In genomic region chr2:32847468-32847821, GRCm38 (mm10) we compare ENCODE assay signal across 8 mouse cellular contexts. TPM values are rescaled to one million over a fixed set of nuclear protein-coding genes. Genes with fewer than 3 reads are reported as not detected.
A peak's percentile ranks its signal among the peaks of the same experiment; 100 is the strongest.
DNase-seq lines count a peak whose midpoint lies in the region; ATAC-seq and TF ChIP-seq lines count a peak whose summit lies in the region.

No protein-coding gene starts in this region.

- peak overlapping the region; percentile 74 for H3K4me3 ChIP-seq in lung, embryonic 15.5 days
- H3K4me3 ChIP-seq in limb, embryonic 14.5 days (replicated peaks; ENCODE audit: low read length) = peak overlapping the region; percentile 74
- 0 out of 2 replicates have a peak overlapping the region, but pooled peaks have one; percentile 72 for H3K4me3 ChIP-seq in stomach, embryonic 14.5 days (ENCODE audit: low read depth, low read length)

- ATAC-seq in lung, embryonic 15.5 days (ENCODE audit: borderline replicate concordance, extremely low read depth, low FRiP score, low TSS enrichment) = no peak
- peak; percentile 32 for ATAC-seq in erythroid progenitor cell, adult 5-6 weeks (replicated peaks; ENCODE audit: low FRiP score, poor library complexity, severe bottlenecking)
- no peak; the same call in 1 of the 2 replicates for ATAC-seq in limb, embryonic 14.5 days (ENCODE audit: low FRiP score, low read depth)
- no peak for ATAC-seq in stomach, embryonic 14.5 days (ENCODE audit: insufficient number of reproducible peaks, insufficient read depth, low FRiP score, low read depth)

- no peak overlapping the region for H3K9ac ChIP-seq in lung, embryonic 15.5 days
- no peak overlapping the region for H3K9ac ChIP-seq in limb, embryonic 14.5 days (ENCODE audit: low read depth, low read length, severe bottlenecking)
- no peak overlapping the region for H3K9ac ChIP-seq in stomach, embryonic 14.5 days (replicated peaks; ENCODE audit: low read depth, low read length)

- H3K27me3 ChIP-seq in lung, embryonic 15.5 days = peaks cover 13% of the 10 kb centered on the region; the same call in 1 of the 2 replicates
- 0 out of 2 replicates have a peak, but pooled peaks cover 4% of the 10 kb centered on the region for H3K27me3 ChIP-seq in limb, embryonic 14.5 days (ENCODE audit: control insufficient read depth, insufficient read depth, low read length)
- no peaks in the 10 kb centered on the region for H3K27me3 ChIP-seq in stomach, embryonic 14.5 days (ENCODE audit: control insufficient read depth, insufficient read depth, low read length)

- H3K27ac ChIP-seq in lung, embryonic 15.5 days = no peak overlapping the region
- no peak overlapping the region for H3K27ac ChIP-seq in limb, embryonic 14.5 days (replicated peaks; ENCODE audit: low read depth, low read length)
- no peak overlapping the region for H3K27ac ChIP-seq in stomach, embryonic 14.5 days (ENCODE audit: low read length)

- H3K9me3 ChIP-seq in lung, embryonic 15.5 days = no peaks in the 10 kb centered on the region
- no peaks in the 10 kb centered on the region for H3K9me3 ChIP-seq in limb, embryonic 14.5 days (ENCODE audit: control insufficient read depth, low read length)
- no peaks in the 10 kb centered on the region for H3K9me3 ChIP-seq in stomach, embryonic 14.5 days (ENCODE audit: control insufficient read depth, low read depth, low read length)

- peaks cover 4% of the 10 kb centered on the region for H3K4me1 ChIP-seq in lung, embryonic 15.5 days
- no peaks in the 10 kb centered on the region for H3K4me1 ChIP-seq in limb, embryonic 14.5 days (ENCODE audit: control insufficient read depth, insufficient read depth, low read length)
- H3K4me1 ChIP-seq in stomach, embryonic 14.5 days (ENCODE audit: control insufficient read depth, insufficient read depth, low read length) = 0 out of 2 replicates have a peak, but pooled peaks cover 3% of the 10 kb centered on the region

- peak overlapping the region; percentile 93 for H3K4me2 ChIP-seq in lung, embryonic 15.5 days
- peak overlapping the region; percentile 29; the same call in 1 of the 2 replicates for H3K4me2 ChIP-seq in limb, embryonic 14.5 days (replicated peaks; ENCODE audit: low read depth, low read length, severe bottlenecking)
- H3K4me2 ChIP-seq in stomach, embryonic 14.5 days (replicated peaks; ENCODE audit: low read depth, low read length) = peak overlapping the region; percentile 91

- 42% methylated on average over 6 of the region's 6 CpGs for WGBS in lung, embryonic 15.5 days
- 48% methylated on average over 6 of the region's 6 CpGs for WGBS in limb, embryonic 14.5 days
- 47% methylated on average over 6 of the region's 6 CpGs for WGBS in stomach, embryonic 14.5 days

- DNase-seq in lung, postnatal 10 days = no peak
- DNase-seq in limb, embryonic 14.5 days (ENCODE audit: low spot score) = no peak
- DNase-seq in adrenal gland, adult 2 months = no peak
- DNase-seq in adipocyte (ENCODE audit: low spot score) = no peak
- no peak for DNase-seq in kidney, postnatal 25 days

- no peak for TF ChIP-seq POLR2A in limb, embryonic 14.5 days (IDR thresholded peaks at IDR 0.05; ENCODE audit: borderline replicate concordance, extremely low read depth, insufficient read depth, insufficient read length)

- H3K36me3 ChIP-seq in lung, embryonic 15.5 days = no peaks in the 10 kb centered on the region
- H3K36me3 ChIP-seq in limb, embryonic 14.5 days (ENCODE audit: control insufficient read depth, insufficient read depth, low read length) = no peaks in the 10 kb centered on the region
- no peaks in the 10 kb centered on the region for H3K36me3 ChIP-seq in stomach, embryonic 14.5 days (ENCODE audit: control insufficient read depth, insufficient read depth, low read length)

RNA-seq across cellular contexts. Expression of gene Stxbp1, which starts 0.4 kb away (rescaled TPM):
- polyA plus RNA-seq in lung, embryonic 15.5 days (2015; fragmentation: Nextera tagmentation; extraction: Ambion mirVana) = 21.0 and 22.3 TPM in 2 replicates
- 0.84 and 1.4 TPM in 2 replicates for total RNA-seq in erythroid progenitor cell, adult 5-6 weeks (2015; ENCODE audit: low replicate concordance)
- 0.61 and 4.0 TPM in 2 replicates for total RNA-seq in erythroid progenitor cell, adult 5-6 weeks (2017; ENCODE audit: low replicate concordance)
- polyA plus RNA-seq in limb, embryonic 14.5 days (2012; rRNA removed) = 22.2 and 22.3 TPM in 2 replicates
- polyA plus RNA-seq in limb, embryonic 14.5 days (2014; fragmentation: Nextera tagmentation; extraction: Ambion mirVana) = 15.8 and 20.8 TPM in 2 replicates
- polyA plus RNA-seq in stomach, embryonic 14.5 days (2014; fragmentation: Nextera tagmentation; extraction: Ambion mirVana) = 22.6 and 23.5 TPM in 2 replicates
- total RNA-seq in adrenal gland, adult 2 months (2021) = 10 to 100 TPM; 19.3 to 29.5 TPM
- polyA plus RNA-seq in adrenal gland, adult 2 months (2012; rRNA removed) = 8.0 and 8.1 TPM in 2 replicates

RNA-seq across cellular contexts. Expression of gene Fam129b, which starts 28.5 kb away (rescaled TPM):
- 114 and 117 TPM in 2 replicates for polyA plus RNA-seq in lung, embryonic 15.5 days (2015; fragmentation: Nextera tagmentation; extraction: Ambion mirVana)
- total RNA-seq in erythroid progenitor cell, adult 5-6 weeks (2015; ENCODE audit: low replicate concordance) = 2.2 and 8.8 TPM in 2 replicates
- 5.0 and 11.5 TPM in 2 replicates for total RNA-seq in erythroid progenitor cell, adult 5-6 weeks (2017; ENCODE audit: low replicate concordance)
- 73.5 and 81.0 TPM in 2 replicates for polyA plus RNA-seq in limb, embryonic 14.5 days (2012; rRNA removed)
- polyA plus RNA-seq in limb, embryonic 14.5 days (2014; fragmentation: Nextera tagmentation; extraction: Ambion mirVana) = 45.9 and 46.2 TPM in 2 replicates
- 31.9 and 34.7 TPM in 2 replicates for polyA plus RNA-seq in stomach, embryonic 14.5 days (2014; fragmentation: Nextera tagmentation; extraction: Ambion mirVana)
- 10 to 100 TPM; 14.8 to 27.4 TPM for total RNA-seq in adrenal gland, adult 2 months (2021)
- polyA plus RNA-seq in adrenal gland, adult 2 months (2012; rRNA removed) = 20.1 and 21.6 TPM in 2 replicates

Comparison
In these comparisons a context has a peak if more than half of its experiments do, and no peak if none do; other contexts are left out.
1. H3K4me2 ChIP-seq: peak in every context shown above with its lines; median percentile 93 in lung, embryonic 15.5 days; 91 in stomach, embryonic 14.5 days; 29 in limb, embryonic 14.5 days.